In genomic region chr12:85952349-85952748, GRCm38 (mm10) we compare ENCODE assay signal across 17 mouse cellular contexts.
"Had no signal": no experiment of that assay in that cellular context is flagged by ENCODE, and none has a peak within 500 bp of the region (broad histone marks: within the 10 kb centered on the region; RNA-seq: fewer than 3 reads in every experiment).

No protein-coding gene starts in this region.

- H3K4me3 ChIP-seq: limb, embryonic 10.5 days; limb, embryonic 13.5 days; liver, embryonic 12.5 days; liver, embryonic 15.5 days; lung, embryonic 15.5 days had no signal

- ATAC-seq: intestine, embryonic 16.5 days; liver, embryonic 12.5 days had no signal

- DNase-seq: kidney, adult 18-20 months; kidney, adult 9 months; kidney, postnatal 14 days; liver; lung, adult 18-20 months; lung, postnatal 10 days; lung, postnatal 4 days; midbrain, embryonic 14.5 days; right cerebral cortex, postnatal 25 days had no signal

- H3K27me3 ChIP-seq: limb, embryonic 13.5 days; liver, embryonic 12.5 days; liver, embryonic 15.5 days; lung, embryonic 15.5 days had no signal

- H3K9ac ChIP-seq: limb, embryonic 13.5 days; liver, embryonic 12.5 days; liver, embryonic 15.5 days; lung, embryonic 15.5 days had no signal

- H3K9me3 ChIP-seq: limb, embryonic 10.5 days; limb, embryonic 13.5 days; liver, embryonic 12.5 days; liver, embryonic 15.5 days; lung, embryonic 15.5 days had no signal

- H3K27ac ChIP-seq: limb, embryonic 10.5 days; limb, embryonic 13.5 days; liver, embryonic 12.5 days; liver, embryonic 15.5 days; lung, embryonic 15.5 days; stomach, postnatal 0 days had no signal

- H3K4me2 ChIP-seq: limb, embryonic 13.5 days; liver, embryonic 12.5 days; liver, embryonic 15.5 days; lung, embryonic 15.5 days; midbrain, embryonic 11.5 days had no signal

- H3K36me3 ChIP-seq: liver, embryonic 15.5 days; lung, embryonic 15.5 days had no signal

- H3K4me1 ChIP-seq: liver, embryonic 12.5 days; liver, embryonic 15.5 days had no signal
